Mouse (Mus musculus): Measurements from ENCODE around the gene Pkd1l1.

DNA sequence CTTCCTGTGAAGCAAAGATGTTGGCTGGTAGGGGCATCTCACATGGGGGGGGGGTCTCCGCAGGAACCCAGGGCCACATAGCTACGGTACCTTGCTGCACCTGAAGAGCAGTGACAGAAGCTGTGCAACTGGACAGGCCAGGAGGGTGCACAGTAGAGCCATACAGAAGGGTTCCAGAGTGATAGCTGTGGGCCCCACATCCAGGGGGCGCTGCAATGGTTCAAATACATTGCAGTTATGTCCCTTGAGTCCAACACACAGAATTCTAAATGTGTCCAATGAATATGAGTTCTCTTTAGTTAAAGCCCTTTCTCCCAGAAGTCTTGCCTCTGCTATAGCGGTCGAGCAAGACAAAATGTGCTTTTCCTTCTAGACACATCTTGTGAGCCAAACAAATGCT is 103.0 kb downstream of the Pkd1l1 start:
- peak; percentile 38 for TF ChIP-seq CTCF (IDR thresholded peaks at IDR 0.05)
- no peak for TF ChIP-seq EP300 (IDR thresholded peaks at IDR 0.05)

All from lung, postnatal 0 days (tissue).